Mouse (Mus musculus): Measurements from ENCODE around the gene Kdm1a. TPM values are rescaled to one million over a fixed set of nuclear protein-coding genes. Genes with fewer than 3 reads are reported as not detected.
A peak's percentile ranks its signal among the peaks of the same experiment; 100 is the strongest.

Kdm1a gene
- total RNA-seq, 2 experiments from 2014 or later = 17.9 TPM

GRCm38 (mm10) chr4:136605756-136606485 is 3.4 kb upstream of the Kdm1a start:
- no peak for DNase-seq (ENCODE audit: low spot score)

DNA sequence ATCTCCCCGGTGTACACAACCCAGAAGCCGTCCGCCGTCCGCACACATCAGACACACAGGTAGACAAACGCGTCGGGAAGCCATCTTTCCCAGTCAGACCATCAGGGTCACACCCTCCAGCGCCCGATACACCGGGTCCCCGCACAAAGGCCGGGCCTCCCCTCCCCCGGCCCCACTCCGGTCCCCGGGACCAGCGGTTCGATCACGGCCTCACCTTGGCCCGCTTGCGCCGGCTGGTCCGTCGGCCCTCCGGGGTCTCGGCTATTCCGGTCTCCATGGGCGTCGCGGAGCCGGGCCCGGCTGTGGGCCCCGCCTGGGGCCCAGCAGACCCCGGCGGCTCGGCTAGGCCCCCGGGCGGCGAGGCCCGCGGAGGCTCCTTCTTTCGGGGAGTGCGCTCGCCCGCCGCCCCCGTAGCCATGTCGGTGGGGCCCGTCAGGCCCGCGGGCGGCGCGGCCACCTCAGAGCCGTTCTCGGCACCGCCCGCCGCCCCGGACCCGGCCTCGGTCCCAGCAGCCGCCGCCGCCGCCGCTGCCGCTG is 437 bp downstream of the Kdm1a start:
- DNase-seq (ENCODE audit: low spot score) = peak; percentile 22

DNA sequence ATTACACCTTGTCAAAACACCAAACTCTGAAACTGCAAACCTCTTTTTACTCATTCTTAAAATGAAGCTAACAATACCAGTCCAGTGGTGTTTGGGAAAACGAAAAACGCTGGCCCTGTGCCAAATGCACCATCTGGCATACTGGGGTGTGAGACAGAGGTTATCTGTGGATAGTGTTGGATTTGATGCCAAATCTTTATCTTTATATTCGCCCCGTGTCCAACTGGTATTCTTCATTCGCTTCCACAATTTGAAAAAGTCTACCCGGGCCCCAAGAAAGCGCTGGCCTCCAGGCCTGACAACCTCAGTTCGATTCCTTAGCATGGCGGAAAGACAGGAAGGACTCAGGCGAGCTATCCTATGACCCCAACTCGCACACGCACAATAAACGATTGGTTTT is 1.0 kb downstream of the Kdm1a start:
- peak; percentile 27 for DNase-seq (ENCODE audit: low spot score)

DNA sequence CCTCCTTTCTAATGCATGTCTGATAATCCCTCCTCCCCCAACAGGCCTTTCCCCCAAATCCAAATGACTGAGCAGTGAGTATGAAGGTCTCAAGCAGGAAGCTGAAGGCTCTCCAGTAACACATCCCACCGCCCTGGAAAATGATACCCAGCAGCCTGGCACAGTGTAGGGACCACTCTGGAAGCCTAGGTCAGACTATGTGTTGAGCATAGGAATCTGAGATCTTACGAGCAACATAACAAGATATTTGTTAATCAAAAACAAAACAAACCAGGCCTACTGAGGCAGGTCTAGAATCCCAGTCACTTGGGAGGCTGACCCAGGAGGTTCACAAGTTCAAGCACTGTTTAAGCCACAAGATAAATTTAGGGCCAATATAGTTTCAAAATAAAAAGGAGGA is 2.0 kb downstream of the Kdm1a start:
- DNase-seq (ENCODE audit: low spot score) = no peak

GRCm38 (mm10) chr4:136599869-136600268 is 2.7 kb downstream of the Kdm1a start:
- DNase-seq (ENCODE audit: low spot score) = no peak

- no peak for DNase-seq (ENCODE audit: low spot score)
Measured at GRCm38 (mm10) chr4:136598268-136598876, 4.2 kb downstream of the Kdm1a start.

GRCm38 (mm10) chr4:136595221-136595620 is 7.3 kb downstream of the Kdm1a start:
- no peak for DNase-seq (ENCODE audit: low spot score)

DNA sequence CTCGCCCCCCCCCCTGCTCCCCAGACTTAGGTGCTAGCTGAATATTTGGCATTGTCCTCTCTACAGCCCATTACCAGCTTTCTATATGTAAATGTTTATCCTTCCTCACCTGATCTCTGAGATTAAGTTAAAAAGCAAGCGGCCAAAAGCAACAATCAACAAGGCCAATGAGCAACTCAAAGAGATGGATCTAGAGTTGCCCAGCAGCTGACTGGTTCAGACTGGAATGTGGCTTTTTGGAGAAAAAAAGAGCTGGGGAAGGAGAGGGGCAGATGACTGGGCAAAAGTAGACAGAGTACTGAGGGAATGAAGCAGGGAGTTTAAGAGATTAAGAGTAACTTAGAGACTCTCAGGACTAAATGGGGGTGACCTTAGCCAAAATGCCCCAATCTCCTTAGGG is 8.5 kb downstream of the Kdm1a start:
- no peak for DNase-seq (ENCODE audit: low spot score)

DNA sequence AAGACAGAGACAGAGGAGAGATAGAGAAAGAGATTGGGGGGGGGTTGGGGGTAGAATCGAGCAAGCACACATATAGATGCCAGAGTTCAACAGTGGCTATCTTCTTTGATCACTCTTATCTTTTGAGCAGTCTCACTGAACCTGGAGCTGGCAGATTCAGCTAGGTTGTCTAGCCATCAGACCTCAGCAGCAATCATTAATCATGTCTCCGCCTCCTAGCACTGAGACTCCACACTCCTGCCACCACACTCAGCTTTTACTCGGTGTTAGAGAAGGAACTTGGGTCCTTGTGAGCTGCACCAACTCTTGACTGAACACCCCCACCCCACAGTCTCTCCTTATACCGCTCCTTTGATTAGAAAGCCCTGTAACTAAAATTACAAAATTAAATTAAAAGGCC is 10.4 kb downstream of the Kdm1a start:
- DNase-seq (ENCODE audit: low spot score) = no peak

- no peak for DNase-seq (ENCODE audit: low spot score)
Measured at GRCm38 (mm10) chr4:136588003-136588402, 14.5 kb downstream of the Kdm1a start.

- DNase-seq (ENCODE audit: low spot score) = no peak
Measured at GRCm38 (mm10) chr4:136587221-136587827, 15.2 kb downstream of the Kdm1a start.

DNA sequence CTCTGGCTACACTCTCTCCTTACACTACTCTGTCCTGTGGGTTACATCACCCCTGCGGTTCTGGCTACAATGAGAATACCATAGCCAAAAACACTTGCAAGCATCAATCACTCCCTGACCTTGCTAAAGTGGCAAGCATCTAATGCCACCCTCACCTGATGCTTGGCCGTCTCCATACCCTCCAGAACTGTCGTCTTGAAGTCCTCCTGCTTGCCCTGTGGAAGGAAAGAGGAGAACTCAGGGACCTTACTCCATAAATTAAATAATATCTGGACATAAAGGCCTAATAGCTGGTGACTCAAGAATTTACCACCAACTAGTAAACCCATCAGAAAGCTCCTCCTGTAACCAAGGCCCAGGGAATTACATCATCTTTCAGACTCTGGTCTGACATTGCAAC is 20.6 kb downstream of the Kdm1a start:
- no peak for DNase-seq (ENCODE audit: low spot score)

GRCm38 (mm10) chr4:136569998-136570397 is 32.5 kb downstream of the Kdm1a start:
- no peak for DNase-seq (ENCODE audit: low spot score)

GRCm38 (mm10) chr4:136568629-136569028 is 33.9 kb downstream of the Kdm1a start:
- no peak for DNase-seq (ENCODE audit: low spot score)

DNA sequence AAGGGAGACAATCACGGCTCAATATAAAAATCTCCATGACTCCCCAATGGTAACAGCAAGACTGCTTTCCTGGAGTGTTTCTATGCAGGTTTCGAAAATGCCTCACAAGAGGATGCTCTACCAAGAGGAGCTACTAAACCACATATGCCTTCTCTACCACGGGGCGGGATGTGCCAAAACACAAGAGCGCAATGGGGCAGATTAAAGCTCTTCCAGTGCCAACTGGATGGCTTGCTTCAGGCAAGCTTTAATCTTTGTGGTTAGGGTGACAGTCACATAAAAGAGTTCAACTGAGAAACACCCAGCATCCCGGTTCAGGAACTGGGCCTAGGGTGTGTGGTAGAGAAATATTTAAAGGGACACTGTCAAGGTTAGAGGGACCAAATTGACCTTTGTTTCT is 39.8 kb downstream of the Kdm1a start:
- DNase-seq (ENCODE audit: low spot score) = no peak

GRCm38 (mm10) chr4:136560270-136560991 is 42.1 kb downstream of the Kdm1a start:
- no peak for DNase-seq (ENCODE audit: low spot score)

DNA sequence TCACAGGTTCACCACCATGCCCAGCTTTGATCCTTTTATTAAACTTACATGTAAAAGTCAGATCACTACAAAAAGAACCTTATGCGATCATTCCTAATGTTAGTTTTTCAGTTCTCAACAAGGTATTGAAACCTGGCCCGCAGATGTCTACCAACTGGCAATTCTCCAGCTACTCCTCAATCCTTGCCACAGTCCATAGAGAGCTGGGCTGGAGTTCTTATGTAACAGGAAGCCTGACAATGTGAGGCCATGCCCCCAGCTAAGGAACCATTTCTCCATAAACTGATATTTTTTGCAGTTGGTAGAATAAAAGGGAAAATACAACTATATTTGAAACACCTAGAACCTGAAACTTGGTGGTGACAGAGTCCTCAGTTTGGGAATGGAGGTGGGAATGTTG is 42.8 kb downstream of the Kdm1a start:
- no peak for DNase-seq (ENCODE audit: low spot score)

GRCm38 (mm10) chr4:136557638-136558037 is 44.9 kb downstream of the Kdm1a start:
- DNase-seq (ENCODE audit: low spot score) = no peak

DNA sequence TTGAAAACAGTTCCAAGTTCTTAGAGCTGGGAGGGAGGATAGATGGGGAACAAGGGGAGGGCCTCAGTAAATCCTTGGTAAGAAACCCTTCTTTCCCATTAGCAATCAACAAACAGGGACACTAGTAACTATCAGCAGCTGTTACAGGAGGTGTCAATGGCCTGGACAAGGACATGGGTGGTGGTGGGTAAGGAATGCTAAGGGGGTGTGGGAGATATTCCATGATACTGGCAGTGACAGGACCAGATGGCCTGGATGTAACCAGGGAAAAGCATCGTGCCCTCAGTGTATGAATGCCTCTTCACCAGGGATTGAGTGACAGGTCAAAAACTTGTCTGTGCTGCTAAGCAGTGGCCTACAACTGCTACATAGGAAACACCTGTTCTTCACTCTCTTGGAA is 49.4 kb downstream of the Kdm1a start:
- DNase-seq (ENCODE audit: low spot score) = no peak

DNA sequence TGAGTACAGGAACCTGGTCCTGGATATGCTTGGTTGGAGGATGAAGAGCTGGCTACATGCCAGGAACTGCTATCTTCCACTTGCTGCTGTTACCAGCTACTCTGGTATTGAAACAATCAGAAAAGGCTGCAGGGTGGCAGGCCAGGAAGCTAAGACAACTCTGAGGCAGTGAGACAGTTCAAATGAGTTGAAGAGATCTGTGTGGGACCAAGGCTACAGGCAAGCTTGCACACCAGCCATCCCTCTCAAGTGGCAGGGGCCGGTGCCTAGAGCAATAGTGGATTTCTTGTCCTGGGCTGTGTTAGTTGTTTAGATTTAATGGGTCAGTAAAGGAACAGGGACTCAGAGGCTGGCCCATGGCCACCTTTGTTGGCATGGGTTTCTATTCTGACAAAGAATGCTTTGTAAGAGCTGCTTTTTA is 54.1 kb downstream of the Kdm1a start:
- no peak for DNase-seq (ENCODE audit: low spot score)

GRCm38 (mm10) chr4:136547721-136548120 is 54.8 kb downstream of the Kdm1a start:
- no peak for DNase-seq (ENCODE audit: low spot score)

Data from gastrocnemius, adult 18-20 months (tissue).